Mouse (Mus musculus) hindbrain, postnatal 0 days (tissue): ENCODE measurements around the gene Tmem132d. TPM values are rescaled to one million over a fixed set of nuclear protein-coding genes. Genes with fewer than 3 reads are reported as not detected.

Experiments
- ATAC-seq: fragments of 200-750 bp; cut with Nextera tagmentation; 2 replicates; pipeline ENCODE4 v1.8.0; 2017; ENCODE audit warnings: mild to moderate bottlenecking, moderate TSS enrichment, moderate library complexity
- DNase-seq: peaks from one replicate; pipeline ENCODE4 v3.0.0-alpha.2; 2015; ENCODE audit warnings: low spot score
- H3K27ac ChIP-seq: fragments of 300-500 bp; sonication (generic); 2 replicates; pipeline ENCODE4 v1.5.1; 2014; ENCODE audit warnings: mild to moderate bottlenecking
- H3K27me3 ChIP-seq: fragments of 300-500 bp; sonication (generic); 2 replicates; pipeline ENCODE4 v1.6.1; 2014; ENCODE audit warnings: low read length, mixed read lengths; ENCODE audit not compliant: insufficient read depth
- H3K36me3 ChIP-seq: fragments of 300-500 bp; sonication (generic); 2 replicates; pipeline ENCODE4 v1.6.1; 2014; ENCODE audit warnings: low read length, mixed read lengths; ENCODE audit not compliant: insufficient read depth
- H3K4me1 ChIP-seq: fragments of 300-500 bp; sonication (generic); 2 replicates; pipeline ENCODE4 v1.6.1; 2014; ENCODE audit warnings: antibody characterized with exemption, low read length, mixed read lengths; ENCODE audit not compliant: insufficient read depth
- H3K4me2 ChIP-seq: fragments of 300-500 bp; sonication (generic); 2 replicates; pipeline ENCODE4 v1.6.1; 2014; ENCODE audit warnings: low read depth, mild to moderate bottlenecking, low read length, moderate library complexity, mixed read lengths
- H3K4me3 ChIP-seq: fragments of 300-500 bp; sonication (generic); 2 replicates; pipeline ENCODE4 v1.5.1; 2014; ENCODE audit warnings: low read length
- H3K9ac ChIP-seq: fragments of 300-500 bp; sonication (generic); replicated peaks from 2 replicates; pipeline ENCODE4 v1.6.1; 2014; ENCODE audit warnings: mild to moderate bottlenecking, low read length, moderate library complexity, mixed read lengths
- H3K9me3 ChIP-seq: fragments of 300-500 bp; sonication (generic); 2 replicates; pipeline ENCODE4 v1.6.1; 2016; ENCODE audit warnings: low read length, mixed read lengths
- CTCF ChIP-seq: IDR thresholded peaks from 2 replicates; pipeline ENCODE4 v1.5.1; 2016; ENCODE audit warnings: antibody characterized with exemption, control low read depth, low read depth
- WGBS: fragments of 180-500 bp; shearing (Covaris S2); extraction: QIAGEN DNeasy Blood & Tissue Kit; methylation state at CpG from one replicate; pipeline ENCODE4 v1.1.7; 2014; 5-methylcytosine and 5-hydroxymethylcytosine counted together
- polyA plus RNA-seq: library from polyadenylated mRNA; unstranded; fragments of >200 nt; fragmentation: Nextera tagmentation; extraction: Ambion mirVana; gene quantifications from 2 replicates; pipeline ENCODE4 v1.2.1, GENCODE M21; 2015
- total RNA-seq: library from RNA; depleted of rRNA; stranded (reverse); fragments of >200 nt; gene quantifications from 2 replicates; pipeline ENCODE4 v1.2.3, GENCODE M21; 2014

Tmem132d gene
- total and polyA plus RNA-seq, 2 experiments from 2014 or later, result 5.8 to 28.9 TPM

GRCm38 (mm10) chr5:127874461-127874860 lies 558.4 kb downstream of the Tmem132d start:
- WGBS, result 61% methylated on average over 6 of the region's 6 CpGs
- Histone ChIP-seq H3K27ac (no peak overlapping the region), H3K4me2 (no peak overlapping the region), H3K4me3 (no peak overlapping the region), H3K9me3 (no peaks in the 10 kb centered on the region), H3K4me1 (no peaks in the 10 kb centered on the region), H3K36me3 (no peaks in the 10 kb centered on the region), H3K9ac (no peak overlapping the region), H3K27me3 (no peaks in the 10 kb centered on the region)
- no peak for DNase-seq
- no peak for TF ChIP-seq CTCF
- no peak for ATAC-seq

- 90% methylated on average over 6 of the region's 6 CpGs for WGBS
- no peak overlapping the region for H3K4me2 ChIP-seq
- H3K4me1 ChIP-seq, result no peaks in the 10 kb centered on the region
- H3K4me3 ChIP-seq, result no peak overlapping the region
- no peaks in the 10 kb centered on the region for H3K27me3 ChIP-seq
- H3K9ac ChIP-seq, result no peak overlapping the region
- no peak for TF ChIP-seq CTCF
- no peaks in the 10 kb centered on the region for H3K9me3 ChIP-seq
- ATAC-seq, result no peak
- DNase-seq, result no peak
- no peaks in the 10 kb centered on the region for H3K36me3 ChIP-seq
- no peak overlapping the region for H3K27ac ChIP-seq
These were observed 567.7 kb downstream of the Tmem132d start for GRCm38 (mm10) chr5:127865157-127865556.

- Histone ChIP-seq H3K4me1 (no peaks in the 10 kb centered on the region), H3K4me2 (no peak overlapping the region), H3K27me3 (no peaks in the 10 kb centered on the region), H3K9me3 (no peaks in the 10 kb centered on the region), H3K27ac (no peak overlapping the region), H3K4me3 (no peak overlapping the region), H3K36me3 (no peaks in the 10 kb centered on the region), H3K9ac (no peak overlapping the region)
- TF ChIP-seq CTCF, result no peak
- ATAC-seq, result no peak
- no peak for DNase-seq
- WGBS, result 73% methylated on average over 2 of the region's 2 CpGs
These were observed 573.2 kb downstream of the Tmem132d start for GRCm38 (mm10) chr5:127859719-127860118.

GRCm38 (mm10) chr5:127852305-127852704 lies 580.6 kb downstream of the Tmem132d start:
- Histone ChIP-seq H3K36me3 (no peaks in the 10 kb centered on the region), H3K4me3 (no peak overlapping the region), H3K9ac (no peak overlapping the region), H3K27ac (no peak overlapping the region), H3K9me3 (no peaks in the 10 kb centered on the region), H3K4me2 (no peak overlapping the region), H3K27me3 (no peaks in the 10 kb centered on the region), H3K4me1 (no peaks in the 10 kb centered on the region)
- WGBS, result 88% methylated on average over 1 of the region's 1 CpGs
- DNase-seq, result no peak
- ATAC-seq, result no peak
- TF ChIP-seq CTCF, result no peak

GRCm38 (mm10) chr5:127831791-127832190 lies 601.1 kb downstream of the Tmem132d start:
- 73% methylated on average over 2 of the region's 2 CpGs for WGBS
- H3K4me1 ChIP-seq, result no peaks in the 10 kb centered on the region
- no peaks in the 10 kb centered on the region for H3K9me3 ChIP-seq
- H3K27ac ChIP-seq, result no peak overlapping the region
- no peak overlapping the region for H3K4me3 ChIP-seq
- no peak for ATAC-seq
- TF ChIP-seq CTCF, result no peak
- H3K36me3 ChIP-seq, result no peaks in the 10 kb centered on the region
- no peak overlapping the region for H3K4me2 ChIP-seq
- no peaks in the 10 kb centered on the region for H3K27me3 ChIP-seq
- no peak overlapping the region for H3K9ac ChIP-seq
- DNase-seq, result peak; percentile 23

- DNase-seq (no peak), ATAC-seq (no peak)
- no peaks in the 10 kb centered on the region for H3K27me3 ChIP-seq
- WGBS, result 77% methylated on average over 1 of the region's 1 CpGs
- no peak for TF ChIP-seq CTCF
- H3K4me1 ChIP-seq, result no peaks in the 10 kb centered on the region
- H3K4me3 ChIP-seq, result no peak overlapping the region
- no peaks in the 10 kb centered on the region for H3K36me3 ChIP-seq
- no peak overlapping the region for H3K9ac ChIP-seq
- no peak overlapping the region for H3K4me2 ChIP-seq
- no peaks in the 10 kb centered on the region for H3K9me3 ChIP-seq
- no peak overlapping the region for H3K27ac ChIP-seq
These were observed 602.0 kb downstream of the Tmem132d start for GRCm38 (mm10) chr5:127830831-127831230.

GRCm38 (mm10) chr5:127828756-127829155 lies 604.1 kb downstream of the Tmem132d start:
- no peak overlapping the region for H3K9ac ChIP-seq
- no peaks in the 10 kb centered on the region for H3K4me1 ChIP-seq
- no peaks in the 10 kb centered on the region for H3K36me3 ChIP-seq
- no peaks in the 10 kb centered on the region for H3K27me3 ChIP-seq
- no peaks in the 10 kb centered on the region for H3K9me3 ChIP-seq
- 90% methylated on average over 6 of the region's 6 CpGs for WGBS
- H3K27ac ChIP-seq, result no peak overlapping the region
- TF ChIP-seq CTCF, result no peak
- no peak for DNase-seq
- ATAC-seq, result no peak
- no peak overlapping the region for H3K4me2 ChIP-seq
- no peak overlapping the region for H3K4me3 ChIP-seq
